Mouse (Mus musculus): ENCODE data around the gene D630003M21Rik. TPM values are rescaled to one million over a fixed set of nuclear protein-coding genes. Genes with fewer than 3 reads are reported as not detected.

D630003M21Rik gene
- polyA plus RNA-seq, 1 experiment: 2.3 TPM

DNA sequence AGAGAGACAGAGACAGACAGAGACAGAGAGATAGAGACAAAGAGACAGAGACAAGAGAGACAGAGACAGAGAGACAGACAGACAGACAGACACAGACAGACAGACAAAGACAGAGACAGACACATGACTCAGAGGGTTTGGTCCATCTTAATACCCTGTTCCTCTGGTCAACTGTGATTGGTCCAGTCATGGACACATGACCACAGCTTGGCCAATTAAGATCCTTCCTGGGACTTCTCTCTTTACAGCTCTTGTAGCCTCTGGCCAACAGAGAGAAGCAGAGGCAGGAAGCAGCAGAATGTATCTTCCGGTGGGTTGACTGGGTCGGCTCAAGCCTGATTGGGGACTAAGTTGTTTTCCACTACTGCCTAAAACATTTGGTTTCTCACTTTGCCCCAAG, 9.5 kb downstream of the D630003M21Rik start:
- TF ChIP-seq POLR2A (IDR thresholded peaks at IDR 0.05; ENCODE audit: borderline replicate concordance, insufficient read depth, low read length) (no peak), CTCF (IDR thresholded peaks at IDR 0.05; ENCODE audit: borderline replicate concordance, insufficient read depth, low read depth, low read length) (no peak)
- Histone ChIP-seq H3K4me3 (replicated peaks; ENCODE audit: insufficient read depth, low read depth, low read length) (no peak overlapping the region), H3K27me3 (ENCODE audit: control insufficient read depth, insufficient read depth, low read length) (no peaks in the 10 kb centered on the region), H3K4me1 (ENCODE audit: control insufficient read depth, insufficient read depth, low read length) (peaks cover 24% of the 10 kb centered on the region), H3K27ac (ENCODE audit: insufficient read depth, low read length) (no peak overlapping the region)
- WGBS: 93% methylated on average over 2 of the region's 2 CpGs
- DNase-seq: no peak

DNA sequence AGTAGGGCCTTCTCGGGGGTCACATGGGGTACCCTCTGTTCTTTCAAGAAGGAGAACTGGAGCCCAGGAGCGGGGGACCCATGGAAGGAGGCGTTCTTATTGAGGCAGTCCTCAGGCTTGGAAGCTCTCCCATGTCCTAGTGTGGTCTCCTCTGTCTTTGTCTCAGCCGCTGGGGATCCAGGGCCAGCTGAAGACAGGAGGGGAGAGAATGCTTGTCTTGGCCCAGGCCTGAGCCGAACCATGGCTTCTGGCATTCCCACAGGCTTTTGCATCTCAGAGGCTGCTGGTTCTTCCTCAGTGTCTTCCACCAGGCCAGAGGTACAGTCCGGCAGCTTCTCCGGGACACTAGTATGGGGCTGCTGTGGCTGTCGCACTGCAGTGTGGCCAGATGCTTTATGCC, 12.5 kb downstream of the D630003M21Rik start:
- TF ChIP-seq CTCF (IDR thresholded peaks at IDR 0.05; ENCODE audit: borderline replicate concordance, insufficient read depth, low read depth, low read length) (no peak), POLR2A (IDR thresholded peaks at IDR 0.05; ENCODE audit: borderline replicate concordance, insufficient read depth, low read length) (no peak)
- H3K4me3 ChIP-seq (replicated peaks; ENCODE audit: insufficient read depth, low read depth, low read length): no peak overlapping the region
- peak in 1 of 2 experiments; percentile 28 for DNase-seq
- H3K27me3 ChIP-seq (ENCODE audit: control insufficient read depth, insufficient read depth, low read length): no peaks in the 10 kb centered on the region
- H3K27ac ChIP-seq (ENCODE audit: insufficient read depth, low read length): no peak overlapping the region
- 77% methylated on average over 8 of the region's 8 CpGs for WGBS
- peaks cover 42% of the 10 kb centered on the region for H3K4me1 ChIP-seq (ENCODE audit: control insufficient read depth, insufficient read depth, low read length)

DNA sequence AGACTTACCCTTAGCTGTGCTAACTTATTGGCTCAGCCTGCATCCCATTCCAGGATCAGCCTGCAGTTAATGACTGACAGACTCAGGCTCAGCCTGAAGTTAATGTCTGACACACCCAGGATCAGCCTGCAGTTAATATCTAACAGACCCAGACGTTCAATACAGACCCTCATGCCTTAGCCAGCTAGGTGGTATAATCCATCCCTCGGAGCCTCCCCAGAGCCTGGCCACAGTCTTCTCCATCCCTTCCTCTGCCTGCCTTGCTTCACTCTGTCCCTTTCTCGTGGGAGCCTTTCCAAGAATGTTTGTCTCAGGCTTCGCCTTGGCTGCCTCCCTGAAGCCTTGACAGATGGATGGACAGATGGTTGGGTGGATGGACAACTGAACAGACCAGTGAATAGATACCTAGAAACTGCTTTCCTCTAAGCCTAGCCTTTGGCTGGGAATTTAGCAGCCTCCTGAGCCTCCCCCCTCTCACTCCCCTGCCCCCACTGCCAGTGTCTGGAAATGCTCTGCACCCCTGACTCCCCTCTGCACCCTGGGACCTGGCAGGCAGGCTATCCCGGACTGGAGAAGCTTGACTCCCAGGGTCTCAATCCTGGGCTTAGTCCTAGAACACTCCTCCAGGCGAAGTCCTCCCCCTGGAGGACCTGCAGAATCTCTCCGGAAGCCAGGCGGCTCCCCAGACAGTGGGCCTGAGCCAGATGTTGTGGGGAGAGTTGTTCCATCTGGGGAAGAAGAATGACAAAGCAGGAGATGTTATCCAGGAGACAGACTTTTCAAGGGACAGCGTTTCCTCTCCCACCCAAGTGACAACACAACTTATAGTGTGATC, 13.5 kb downstream of the D630003M21Rik start:
- 16% methylated on average over 9 of the region's 9 CpGs for WGBS
- H3K27ac ChIP-seq (ENCODE audit: insufficient read depth, low read length): 0 out of 2 replicates have a peak overlapping the region, but pooled peaks have one; percentile 31
- DNase-seq: peak; percentile 84 to 96
- no peak overlapping the region for H3K4me3 ChIP-seq (replicated peaks; ENCODE audit: insufficient read depth, low read depth, low read length)
- no peaks in the 10 kb centered on the region for H3K27me3 ChIP-seq (ENCODE audit: control insufficient read depth, insufficient read depth, low read length)
- H3K4me1 ChIP-seq (ENCODE audit: control insufficient read depth, insufficient read depth, low read length): peaks cover 42% of the 10 kb centered on the region
- TF ChIP-seq POLR2A (IDR thresholded peaks at IDR 0.05; ENCODE audit: borderline replicate concordance, insufficient read depth, low read length): no peak
- TF ChIP-seq CTCF (IDR thresholded peaks at IDR 0.05; ENCODE audit: borderline replicate concordance, insufficient read depth, low read depth, low read length): no peak

DNA sequence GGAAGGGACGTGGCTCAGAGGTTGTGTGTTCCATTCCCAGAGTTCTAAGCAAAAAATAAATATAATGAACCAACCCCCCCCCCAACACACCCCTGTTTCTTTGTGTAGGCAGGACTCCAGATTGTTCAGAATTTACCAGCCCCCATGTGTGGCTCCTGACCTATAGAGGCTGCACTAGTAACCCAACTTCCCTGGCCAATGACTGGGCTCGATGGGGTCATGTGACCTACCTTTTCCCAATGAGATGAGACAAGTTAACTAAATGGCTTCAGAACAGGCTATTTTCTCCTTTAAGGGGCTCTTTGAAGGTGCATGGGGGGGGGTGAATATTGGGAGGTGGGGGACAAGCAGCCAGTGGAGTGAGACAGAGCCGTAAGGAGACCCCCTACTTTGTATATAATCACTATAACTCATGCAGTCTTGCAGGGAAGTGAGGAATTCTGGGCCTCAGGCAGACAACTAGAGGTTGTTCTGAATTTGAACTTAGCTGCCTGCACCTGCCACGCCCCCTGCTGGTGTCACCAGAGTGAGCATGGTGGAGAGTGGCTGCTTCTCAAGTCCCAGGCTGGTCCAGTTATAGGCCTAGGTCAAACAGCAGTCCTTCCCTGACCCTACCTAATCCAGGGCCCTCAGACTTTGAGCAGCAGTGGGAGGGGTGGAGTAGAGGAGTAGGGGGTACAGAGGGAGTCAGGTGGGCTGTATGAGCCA, 17.1 kb downstream of the D630003M21Rik start:
- TF ChIP-seq CTCF (IDR thresholded peaks at IDR 0.05; ENCODE audit: borderline replicate concordance, insufficient read depth, low read depth, low read length) (peak; percentile 37; the same call in 1 of the 2 replicates), POLR2A (IDR thresholded peaks at IDR 0.05; ENCODE audit: borderline replicate concordance, insufficient read depth, low read length) (no peak)
- peaks cover 39% of the 10 kb centered on the region for H3K4me1 ChIP-seq (ENCODE audit: control insufficient read depth, insufficient read depth, low read length)
- no peak overlapping the region for H3K4me3 ChIP-seq (replicated peaks; ENCODE audit: insufficient read depth, low read depth, low read length)
- no peak for DNase-seq
- no peak overlapping the region for H3K27ac ChIP-seq (ENCODE audit: insufficient read depth, low read length)
- no peaks in the 10 kb centered on the region for H3K27me3 ChIP-seq (ENCODE audit: control insufficient read depth, insufficient read depth, low read length)
- 87% methylated on average over 4 of the region's 4 CpGs for WGBS

DNA sequence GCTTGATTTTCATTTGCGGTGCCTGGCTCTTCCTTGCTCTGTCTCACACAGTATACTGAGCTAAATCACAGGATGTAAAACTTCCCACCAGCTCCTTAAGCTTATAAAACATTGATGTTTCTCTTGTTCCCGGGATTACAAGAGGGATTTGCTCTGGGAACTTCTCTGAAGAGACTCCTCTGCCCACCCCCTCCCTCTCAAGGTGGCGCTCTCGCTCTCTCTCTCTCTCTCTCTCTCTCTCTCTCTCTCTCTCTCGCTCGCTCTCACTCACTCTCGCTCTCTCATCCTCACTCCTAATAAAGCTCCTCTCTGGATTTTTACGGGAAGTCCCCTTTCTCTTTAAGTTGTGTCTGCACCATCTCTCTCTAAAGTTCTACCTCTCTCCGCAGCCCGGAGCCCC, 18.1 kb downstream of the D630003M21Rik start:
- 0 out of 2 replicates have a peak, but pooled peaks have one; percentile 12 for TF ChIP-seq CTCF (IDR thresholded peaks at IDR 0.05; ENCODE audit: borderline replicate concordance, insufficient read depth, low read depth, low read length)
- no peak for TF ChIP-seq POLR2A (IDR thresholded peaks at IDR 0.05; ENCODE audit: borderline replicate concordance, insufficient read depth, low read length)
- Histone ChIP-seq H3K27me3 (ENCODE audit: control insufficient read depth, insufficient read depth, low read length) (no peaks in the 10 kb centered on the region), H3K4me3 (replicated peaks; ENCODE audit: insufficient read depth, low read depth, low read length) (no peak overlapping the region), H3K4me1 (ENCODE audit: control insufficient read depth, insufficient read depth, low read length) (peaks cover 29% of the 10 kb centered on the region), H3K27ac (ENCODE audit: insufficient read depth, low read length) (no peak overlapping the region)
- no peak for DNase-seq
- WGBS: 69% methylated on average over 10 of the region's 10 CpGs

DNA sequence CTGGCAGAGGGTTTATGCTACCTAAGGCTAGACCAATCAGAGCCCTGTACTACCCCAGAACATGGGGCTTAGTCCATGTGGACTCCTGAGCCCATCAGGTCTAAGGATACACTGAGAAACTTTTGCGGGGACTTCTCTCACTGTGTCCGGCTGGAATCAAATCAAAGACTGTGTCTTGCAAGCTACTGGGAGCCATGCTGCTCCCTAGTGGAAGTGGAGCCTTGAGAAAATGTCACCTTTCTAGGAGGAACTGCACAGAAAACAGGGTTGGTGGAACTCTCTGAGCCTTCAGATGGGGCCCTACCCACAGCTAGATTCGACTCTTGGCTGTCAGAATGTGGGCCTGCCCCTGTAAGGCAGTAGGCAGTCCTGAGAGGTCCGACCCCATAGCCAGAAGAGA, 18.5 kb downstream of the D630003M21Rik start:
- WGBS: 81% methylated on average over 4 of the region's 4 CpGs
- Histone ChIP-seq H3K27me3 (ENCODE audit: control insufficient read depth, insufficient read depth, low read length) (no peaks in the 10 kb centered on the region), H3K4me1 (ENCODE audit: control insufficient read depth, insufficient read depth, low read length) (peaks cover 25% of the 10 kb centered on the region), H3K4me3 (replicated peaks; ENCODE audit: insufficient read depth, low read depth, low read length) (no peak overlapping the region), H3K27ac (ENCODE audit: insufficient read depth, low read length) (no peak overlapping the region)
- peak; percentile 32 to 48 for DNase-seq
- TF ChIP-seq POLR2A (IDR thresholded peaks at IDR 0.05; ENCODE audit: borderline replicate concordance, insufficient read depth, low read length) (no peak), CTCF (IDR thresholded peaks at IDR 0.05; ENCODE audit: borderline replicate concordance, insufficient read depth, low read depth, low read length) (no peak)

DNA sequence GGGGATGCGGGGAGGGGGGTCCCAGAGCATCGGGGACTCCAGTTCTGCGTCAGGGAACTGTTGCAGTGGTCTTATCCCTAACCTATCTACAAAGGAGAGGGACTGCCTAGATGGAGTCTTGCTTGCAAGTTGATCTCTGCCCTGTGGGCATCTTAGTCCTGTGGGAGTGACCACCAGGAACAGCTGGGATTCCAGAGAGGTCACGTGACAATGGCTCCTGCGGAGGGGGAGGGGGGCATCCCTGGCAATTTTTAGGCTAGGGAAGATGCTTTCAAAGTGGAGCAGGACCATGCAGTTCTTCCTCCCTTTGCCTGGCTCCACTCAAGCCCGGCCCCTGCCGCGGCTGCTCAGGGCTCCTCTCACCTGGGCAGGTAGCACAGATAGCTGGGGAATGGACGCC, 19.2 kb downstream of the D630003M21Rik start:
- no peak for TF ChIP-seq POLR2A (IDR thresholded peaks at IDR 0.05; ENCODE audit: borderline replicate concordance, insufficient read depth, low read length)
- TF ChIP-seq CTCF (IDR thresholded peaks at IDR 0.05; ENCODE audit: borderline replicate concordance, insufficient read depth, low read depth, low read length): no peak
- Histone ChIP-seq H3K4me3 (replicated peaks; ENCODE audit: insufficient read depth, low read depth, low read length) (no peak overlapping the region), H3K27me3 (ENCODE audit: control insufficient read depth, insufficient read depth, low read length) (no peaks in the 10 kb centered on the region), H3K27ac (ENCODE audit: insufficient read depth, low read length) (no peak overlapping the region), H3K4me1 (ENCODE audit: control insufficient read depth, insufficient read depth, low read length) (peaks cover 21% of the 10 kb centered on the region)
- WGBS: 86% methylated on average over 9 of the region's 9 CpGs
- DNase-seq: no peak
